Mouse (Mus musculus) limb, embryonic 14.5 days (tissue): ENCODE data around the gene Prkce. TPM values are rescaled to one million over a fixed set of nuclear protein-coding genes. Genes with fewer than 3 reads are reported as not detected.

Source experiments
- ATAC-seq: fragments of 200-750 bp; cut with Nextera tagmentation; 2 replicates; pipeline ENCODE4 v1.8.0; 2017; ENCODE audit warnings: low read depth, moderate number of reproducible peaks, moderate TSS enrichment; ENCODE audit not compliant: low FRiP score
- DNase-seq: peaks from one replicate; pipeline ENCODE4 v3.0.0-alpha.2; 2015; ENCODE audit warnings: low spot score
- H3K27ac ChIP-seq: fragments of 300-500 bp; sonication (generic); replicated peaks from 2 replicates; pipeline ENCODE4 v1.5.1; 2014; ENCODE audit warnings: low read depth, mild to moderate bottlenecking, low read length, moderate library complexity, mixed read lengths
- H3K27me3 ChIP-seq: fragments of 300-500 bp; sonication (generic); 2 replicates; pipeline ENCODE4 v1.6.1; 2014; ENCODE audit warnings: low read length, mixed read lengths; ENCODE audit not compliant: control insufficient read depth, insufficient read depth
- H3K36me3 ChIP-seq: fragments of 300-500 bp; sonication (generic); 2 replicates; pipeline ENCODE4 v1.6.1; 2014; ENCODE audit warnings: mild to moderate bottlenecking, low read length, moderate library complexity, mixed read lengths; ENCODE audit not compliant: control insufficient read depth, insufficient read depth
- H3K4me1 ChIP-seq: fragments of 300-500 bp; sonication (generic); 2 replicates; pipeline ENCODE4 v1.6.1; 2014; ENCODE audit warnings: antibody characterized with exemption, low read length, mixed read lengths; ENCODE audit not compliant: control insufficient read depth, insufficient read depth
- H3K4me2 ChIP-seq: fragments of 300-500 bp; sonication (generic); replicated peaks from 2 replicates; pipeline ENCODE4 v1.6.1; 2014; ENCODE audit warnings: low read depth, mild to moderate bottlenecking, low read length, moderate library complexity; ENCODE audit not compliant: severe bottlenecking
- H3K4me3 ChIP-seq: fragments of 300-500 bp; sonication (generic); replicated peaks from 2 replicates; pipeline ENCODE4 v1.5.1; 2014; ENCODE audit warnings: low read length
- H3K9ac ChIP-seq: fragments of 300-500 bp; sonication (generic); 2 replicates; pipeline ENCODE4 v1.6.1; 2014; ENCODE audit warnings: mild to moderate bottlenecking, low read depth, low read length, moderate library complexity; ENCODE audit not compliant: severe bottlenecking
- H3K9me3 ChIP-seq: fragments of 300-500 bp; sonication (generic); 2 replicates; pipeline ENCODE4 v1.6.1; 2016; ENCODE audit warnings: low read length; ENCODE audit not compliant: control insufficient read depth
- POLR2A ChIP-seq: fragments of 200-500 bp; IDR thresholded peaks from 2 replicates; pipeline ENCODE4 v1.8.0; 2012; ENCODE audit warnings: inconsistent platforms, mild to moderate bottlenecking, moderate library complexity, borderline replicate concordance; ENCODE audit not compliant: insufficient read depth, insufficient read length; ENCODE audit errors: extremely low read depth
- WGBS: fragments of 180-500 bp; shearing (Covaris S2); extraction: QIAGEN DNeasy Blood & Tissue Kit; methylation state at CpG from one replicate; pipeline ENCODE4 v1.1.7; 2014; 5-methylcytosine and 5-hydroxymethylcytosine counted together
- polyA plus RNA-seq, 2 experiments: library from polyadenylated mRNA; depleted of rRNA in 1 of 2; stranded (reverse) in 1 of 2; unstranded in 1 of 2; fragments of >200 nt; fragmentation: Nextera tagmentation in 1 of 2; extraction: Ambion mirVana in 1 of 2; gene quantifications; 2 replicates each; pipeline versions ENCODE4 v1.2.1 to v1.2.3; 2012 to 2014

Gene Prkce
- polyA plus RNA-seq, 2 experiments: 4.7 to 9.3 TPM

DNA sequence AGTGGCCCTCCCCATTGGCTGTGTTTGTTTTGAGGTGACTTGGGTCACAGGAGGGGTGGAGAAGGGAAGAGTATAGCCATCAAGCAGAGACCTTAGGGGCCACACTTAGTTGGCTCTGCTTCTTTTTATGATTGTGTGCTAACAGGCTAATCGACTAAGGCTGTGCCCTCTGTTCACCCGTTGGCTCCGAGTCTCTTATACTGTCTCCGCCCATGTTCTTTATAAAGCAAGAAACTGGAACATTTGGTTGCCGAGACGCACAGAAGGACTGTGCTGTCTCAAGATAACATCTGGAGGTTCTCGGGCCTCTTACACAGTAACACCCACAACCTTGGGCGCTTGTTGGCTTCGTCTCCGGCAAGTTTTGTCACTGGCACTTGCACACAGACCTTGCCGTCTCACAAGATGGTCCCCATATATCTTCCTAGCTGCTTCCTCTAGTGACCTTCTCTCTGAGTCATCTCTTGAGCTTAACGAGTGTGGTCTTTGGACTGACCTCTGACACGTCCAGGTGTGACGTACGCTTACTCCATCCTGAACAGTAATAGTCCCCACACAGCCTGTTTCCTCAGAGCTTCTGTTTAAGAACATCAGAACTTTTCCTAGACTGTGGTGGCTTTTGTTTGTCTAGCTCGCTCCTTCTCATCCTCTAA lies 406.1 kb downstream of the Prkce start:
- 77% methylated on average over 16 of the region's 16 CpGs for WGBS
- no peak overlapping the region for H3K4me2 ChIP-seq

DNA sequence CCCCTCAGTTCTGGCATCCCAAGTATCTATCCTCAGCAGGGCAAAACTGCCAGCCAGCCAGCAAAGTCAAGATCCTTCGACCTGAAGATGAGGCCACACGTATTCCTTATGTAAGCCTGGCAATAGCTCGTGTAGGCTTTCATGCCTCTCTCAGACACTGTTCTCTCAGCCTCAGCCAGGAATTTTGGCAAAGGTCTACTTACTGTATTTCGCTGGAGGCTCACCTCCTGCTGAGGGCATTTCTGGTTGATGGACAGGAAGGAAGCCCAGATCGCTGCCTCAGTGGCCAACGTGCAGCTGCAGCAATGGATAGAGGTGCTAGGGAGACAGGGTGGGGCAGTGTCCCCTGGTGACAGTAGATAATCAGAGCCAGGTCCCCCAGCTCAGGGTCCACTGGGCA lies 413.1 kb downstream of the Prkce start:
- ATAC-seq (no peak), DNase-seq (no peak)
- 69% methylated on average over 6 of the region's 6 CpGs for WGBS
- Histone ChIP-seq H3K4me2 (no peak overlapping the region), H3K4me1 (no peaks in the 10 kb centered on the region), H3K27me3 (no peaks in the 10 kb centered on the region), H3K4me3 (no peak overlapping the region), H3K36me3 (no peaks in the 10 kb centered on the region), H3K9ac (no peak overlapping the region), H3K27ac (no peak overlapping the region), H3K9me3 (0 out of 2 replicates have a peak, but pooled peaks cover 2% of the 10 kb centered on the region)
- no peak for TF ChIP-seq POLR2A

More for the DNA sequence above, 406.1 kb downstream of the Prkce start:
- Histone ChIP-seq H3K36me3 (no peaks in the 10 kb centered on the region), H3K9ac (no peak overlapping the region), H3K4me3 (no peak overlapping the region), H3K27ac (no peak overlapping the region), H3K4me1 (no peaks in the 10 kb centered on the region), H3K9me3 (no peaks in the 10 kb centered on the region), H3K27me3 (no peaks in the 10 kb centered on the region)
- ATAC-seq (no peak), DNase-seq (no peak)
- no peak for TF ChIP-seq POLR2A

DNA sequence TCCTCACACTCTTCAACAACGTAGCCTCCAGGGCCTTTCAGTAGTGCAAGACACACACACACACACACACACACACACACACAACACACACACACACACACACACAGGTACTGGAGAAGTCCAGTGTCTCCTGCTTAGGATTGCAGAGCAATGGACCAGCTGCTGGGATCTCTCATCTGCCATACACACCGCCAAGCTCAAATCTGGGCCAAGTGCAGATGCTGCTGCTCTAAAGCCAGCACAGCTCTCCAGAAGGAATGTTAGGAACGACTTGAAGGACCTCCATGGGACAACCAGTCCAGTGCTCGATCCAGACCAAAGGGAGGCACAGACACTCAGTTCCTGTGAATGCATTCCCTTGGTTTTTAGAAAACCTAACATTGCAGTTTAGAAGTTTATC lies 414.8 kb downstream of the Prkce start:
- H3K27me3 ChIP-seq: no peaks in the 10 kb centered on the region
- H3K9ac ChIP-seq: no peak overlapping the region
- H3K4me2 ChIP-seq: no peak overlapping the region
- no peak for ATAC-seq
- H3K27ac ChIP-seq: no peak overlapping the region
- no peak for DNase-seq
- 68% methylated on average over 4 of the region's 4 CpGs for WGBS
- H3K4me3 ChIP-seq: no peak overlapping the region
- no peaks in the 10 kb centered on the region for H3K4me1 ChIP-seq
- H3K36me3 ChIP-seq: no peaks in the 10 kb centered on the region
- no peak for TF ChIP-seq POLR2A
- 0 out of 2 replicates have a peak, but pooled peaks cover 2% of the 10 kb centered on the region for H3K9me3 ChIP-seq

DNA sequence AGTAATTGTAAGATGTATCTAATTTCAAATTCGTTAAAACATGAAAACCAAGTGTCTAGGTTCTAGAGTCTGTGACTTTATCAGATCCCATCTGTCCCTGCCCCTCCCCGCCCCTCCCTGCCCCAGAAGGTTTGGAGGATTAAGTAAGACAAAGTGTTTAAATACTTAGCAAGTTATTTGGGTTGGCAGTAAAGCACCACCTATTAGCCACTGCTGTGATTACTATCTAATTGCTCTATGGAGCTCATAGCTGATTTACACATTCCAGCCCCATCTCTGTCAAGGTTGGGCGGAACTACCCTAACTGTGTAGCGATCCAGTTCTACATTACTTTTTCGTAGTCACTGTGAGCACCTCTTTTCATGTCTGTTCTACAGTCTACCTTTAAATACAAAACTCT lies 418.9 kb downstream of the Prkce start:
- Histone ChIP-seq H3K36me3 (no peaks in the 10 kb centered on the region), H3K4me3 (no peak overlapping the region), H3K9me3 (no peaks in the 10 kb centered on the region), H3K4me1 (no peaks in the 10 kb centered on the region), H3K27ac (no peak overlapping the region), H3K4me2 (no peak overlapping the region), H3K27me3 (no peaks in the 10 kb centered on the region), H3K9ac (no peak overlapping the region)
- WGBS: 68% methylated on average over 5 of the region's 5 CpGs
- no peak for DNase-seq
- TF ChIP-seq POLR2A: no peak
- ATAC-seq: no peak

DNA sequence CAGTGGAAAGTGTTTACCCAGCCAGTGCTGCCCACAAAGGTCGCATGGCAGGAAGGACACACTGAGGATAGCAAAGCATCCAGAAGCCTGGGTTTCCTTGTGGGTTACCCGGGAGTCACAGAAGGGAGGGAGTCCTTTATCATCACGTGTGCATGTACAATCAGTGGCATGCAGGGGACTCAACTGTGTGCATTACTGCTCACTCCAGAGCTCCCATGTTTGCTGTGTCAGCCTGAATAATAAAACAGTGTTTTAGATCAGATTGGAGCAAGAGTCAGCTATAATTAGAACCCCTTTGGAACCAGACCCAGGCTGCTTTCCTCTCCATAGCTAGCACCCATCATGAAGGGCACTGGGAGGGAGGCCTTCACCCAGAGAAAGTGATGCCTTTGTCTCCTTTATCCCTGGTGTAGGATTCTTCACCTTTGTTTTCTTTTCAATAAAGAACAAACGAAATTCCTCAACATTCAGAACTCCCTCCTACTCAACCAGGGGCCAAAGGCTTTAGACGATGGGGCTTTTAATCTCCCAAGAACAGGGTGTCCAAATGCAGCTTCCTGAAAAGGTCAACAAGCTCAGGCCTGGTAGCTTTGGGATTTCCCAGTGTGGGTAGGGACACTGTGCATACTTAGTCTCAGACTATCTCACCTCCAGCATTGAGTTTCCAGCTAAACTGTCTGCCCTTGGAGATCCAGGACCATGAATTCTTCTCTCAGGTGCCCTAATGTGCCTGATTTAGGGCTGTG lies 421.3 kb downstream of the Prkce start:
- H3K9ac ChIP-seq: no peak overlapping the region
- H3K9me3 ChIP-seq: no peaks in the 10 kb centered on the region
- no peak for TF ChIP-seq POLR2A
- no peak overlapping the region for H3K4me3 ChIP-seq
- H3K4me1 ChIP-seq: peaks cover 8% of the 10 kb centered on the region; the same call in 1 of the 2 replicates
- no peak overlapping the region for H3K27ac ChIP-seq
- ATAC-seq (no peak), DNase-seq (no peak)
- no peaks in the 10 kb centered on the region for H3K27me3 ChIP-seq
- no peaks in the 10 kb centered on the region for H3K36me3 ChIP-seq
- H3K4me2 ChIP-seq: no peak overlapping the region
- 76% methylated on average over 5 of the region's 5 CpGs for WGBS
